Mouse (Mus musculus): ENCODE results near the gene Ccdc187. TPM values are rescaled to one million over a fixed set of nuclear protein-coding genes. Genes with fewer than 3 reads are reported as not detected.

The Ccdc187 gene
- polyA plus RNA-seq, 1 experiment from 2014 or later, result 0.09 TPM

- Histone ChIP-seq H3K4me1 (replicated peaks; ENCODE audit: control insufficient read depth, insufficient read depth, low read length) (no peaks in the 10 kb centered on the region), H3K36me3 (ENCODE audit: control insufficient read depth, insufficient read depth) (peaks cover 39% of the 10 kb centered on the region; the same call in 1 of the 2 replicates), H3K4me3 (ENCODE audit: low read depth, low read length) (no peak overlapping the region), H3K9ac (ENCODE audit: low read depth, low read length) (no peak overlapping the region), H3K4me2 (replicated peaks; ENCODE audit: low read depth) (no peak overlapping the region), H3K27ac (ENCODE audit: low read depth, low read length) (no peak overlapping the region), H3K9me3 (ENCODE audit: control insufficient read depth) (no peaks in the 10 kb centered on the region), H3K27me3 (replicated peaks; ENCODE audit: control insufficient read depth, insufficient read depth, low read length) (no peaks in the 10 kb centered on the region)
- no peak for ATAC-seq
- WGBS, result 82% methylated on average over 2 of the region's 2 CpGs
- peak; percentile 75 for TF ChIP-seq CTCF (IDR thresholded peaks at IDR 0.05; ENCODE audit: low read depth)
These were observed 30.6 kb upstream of the Ccdc187 start for GRCm38 (mm10) chr2:26324917-26325316.

- no peaks in the 10 kb centered on the region for H3K9me3 ChIP-seq (ENCODE audit: control insufficient read depth)
- ATAC-seq, result no peak
- no peak overlapping the region for H3K4me3 ChIP-seq (ENCODE audit: low read depth, low read length)
- H3K4me2 ChIP-seq (replicated peaks; ENCODE audit: low read depth), result no peak overlapping the region
- H3K9ac ChIP-seq (ENCODE audit: low read depth, low read length), result no peak overlapping the region
- H3K4me1 ChIP-seq (replicated peaks; ENCODE audit: control insufficient read depth, insufficient read depth, low read length), result no peaks in the 10 kb centered on the region
- WGBS, result 88% methylated on average over 13 of the region's 13 CpGs
- no peak for TF ChIP-seq CTCF (IDR thresholded peaks at IDR 0.05; ENCODE audit: low read depth)
- H3K27me3 ChIP-seq (replicated peaks; ENCODE audit: control insufficient read depth, insufficient read depth, low read length), result no peaks in the 10 kb centered on the region
- peaks cover 39% of the 10 kb centered on the region; the same call in 1 of the 2 replicates for H3K36me3 ChIP-seq (ENCODE audit: control insufficient read depth, insufficient read depth)
- no peak overlapping the region for H3K27ac ChIP-seq (ENCODE audit: low read depth, low read length)
These were observed 29.4 kb upstream of the Ccdc187 start for GRCm38 (mm10) chr2:26323589-26324325.

GRCm38 (mm10) chr2:26320245-26321185 is 26.2 kb upstream of the Ccdc187 start:
- H3K36me3 ChIP-seq (ENCODE audit: control insufficient read depth, insufficient read depth), result peaks cover 23% of the 10 kb centered on the region; the same call in 1 of the 2 replicates
- 0 out of 2 replicates have a peak, but pooled peaks cover 2% of the 10 kb centered on the region for H3K4me1 ChIP-seq (replicated peaks; ENCODE audit: control insufficient read depth, insufficient read depth, low read length)
- no peaks in the 10 kb centered on the region for H3K9me3 ChIP-seq (ENCODE audit: control insufficient read depth)
- H3K27me3 ChIP-seq (replicated peaks; ENCODE audit: control insufficient read depth, insufficient read depth, low read length), result no peaks in the 10 kb centered on the region
- H3K27ac ChIP-seq (ENCODE audit: low read depth, low read length), result no peak overlapping the region
- H3K4me2 ChIP-seq (replicated peaks; ENCODE audit: low read depth), result no peak overlapping the region
- ATAC-seq, result no peak
- TF ChIP-seq CTCF (IDR thresholded peaks at IDR 0.05; ENCODE audit: low read depth), result no peak
- 80% methylated on average over 14 of the region's 14 CpGs for WGBS
- no peak overlapping the region for H3K9ac ChIP-seq (ENCODE audit: low read depth, low read length)
- H3K4me3 ChIP-seq (ENCODE audit: low read depth, low read length), result no peak overlapping the region

- 84% methylated on average over 13 of the region's 13 CpGs for WGBS
- no peak overlapping the region for H3K27ac ChIP-seq (ENCODE audit: low read depth, low read length)
- H3K4me1 ChIP-seq (replicated peaks; ENCODE audit: control insufficient read depth, insufficient read depth, low read length), result 0 out of 2 replicates have a peak, but pooled peaks cover 2% of the 10 kb centered on the region
- no peak for TF ChIP-seq CTCF (IDR thresholded peaks at IDR 0.05; ENCODE audit: low read depth)
- H3K9me3 ChIP-seq (ENCODE audit: control insufficient read depth), result no peaks in the 10 kb centered on the region
- H3K27me3 ChIP-seq (replicated peaks; ENCODE audit: control insufficient read depth, insufficient read depth, low read length), result no peaks in the 10 kb centered on the region
- no peak overlapping the region for H3K4me3 ChIP-seq (ENCODE audit: low read depth, low read length)
- H3K36me3 ChIP-seq (ENCODE audit: control insufficient read depth, insufficient read depth), result peaks cover 15% of the 10 kb centered on the region; the same call in 1 of the 2 replicates
- no peak overlapping the region for H3K4me2 ChIP-seq (replicated peaks; ENCODE audit: low read depth)
- ATAC-seq, result no peak
- no peak overlapping the region for H3K9ac ChIP-seq (ENCODE audit: low read depth, low read length)
These were observed 25.3 kb upstream of the Ccdc187 start for GRCm38 (mm10) chr2:26319519-26320244.

GRCm38 (mm10) chr2:26319109-26319508 is 24.8 kb upstream of the Ccdc187 start:
- TF ChIP-seq CTCF (IDR thresholded peaks at IDR 0.05; ENCODE audit: low read depth), result no peak
- no peak for ATAC-seq
- Histone ChIP-seq H3K9me3 (ENCODE audit: control insufficient read depth) (no peaks in the 10 kb centered on the region), H3K4me1 (replicated peaks; ENCODE audit: control insufficient read depth, insufficient read depth, low read length) (0 out of 2 replicates have a peak, but pooled peaks cover 2% of the 10 kb centered on the region), H3K9ac (ENCODE audit: low read depth, low read length) (no peak overlapping the region), H3K27me3 (replicated peaks; ENCODE audit: control insufficient read depth, insufficient read depth, low read length) (no peaks in the 10 kb centered on the region), H3K4me2 (replicated peaks; ENCODE audit: low read depth) (no peak overlapping the region), H3K36me3 (ENCODE audit: control insufficient read depth, insufficient read depth) (peaks cover 9% of the 10 kb centered on the region; the same call in 1 of the 2 replicates), H3K27ac (ENCODE audit: low read depth, low read length) (no peak overlapping the region), H3K4me3 (ENCODE audit: low read depth, low read length) (no peak overlapping the region)
- WGBS, result 92% methylated on average over 9 of the region's 9 CpGs

Measured in intestine, postnatal 0 days (tissue).